Mouse (Mus musculus) embryonic fibroblast, embryonic 13.5 days (primary cell): Measurements from ENCODE around the gene Tapt1.

Experiments
- CTCF ChIP-seq: IDR thresholded peaks from 2 replicates; pipeline ENCODE4 v1.5.1; 2011; ENCODE audit warnings: mild to moderate bottlenecking, control low read depth, low read length, moderate library complexity, borderline replicate concordance; ENCODE audit not compliant: insufficient read depth
- POLR2A ChIP-seq: IDR thresholded peaks from 2 replicates; pipeline ENCODE4 v1.6.1; 2011; ENCODE audit warnings: low read depth, mild to moderate bottlenecking, control low read depth, low read length, moderate library complexity

DNA sequence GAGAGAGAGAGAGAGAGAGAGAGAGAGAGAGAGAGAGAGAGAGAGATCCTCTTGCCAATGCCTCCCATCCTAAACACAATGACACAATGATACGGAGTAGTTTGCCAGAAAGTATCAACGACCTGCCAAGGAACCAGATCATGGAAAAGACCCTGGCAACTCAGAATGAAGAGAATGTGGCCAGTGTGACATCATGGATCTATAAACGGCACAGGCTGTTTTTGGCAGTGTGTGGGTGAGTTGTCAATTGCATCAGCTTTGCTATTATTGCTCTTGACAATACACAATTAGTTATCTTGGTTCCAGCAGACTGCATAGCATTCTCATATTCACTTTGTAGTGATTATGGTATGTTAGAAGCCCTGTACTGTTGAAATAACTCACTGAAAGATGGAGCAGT, 33.3 kb upstream of the Tapt1 start:
- no peak for TF ChIP-seq CTCF
- TF ChIP-seq POLR2A, result no peak
